7 mouse cellular contexts compared by ENCODE assay signal in the genomic region with DNA sequence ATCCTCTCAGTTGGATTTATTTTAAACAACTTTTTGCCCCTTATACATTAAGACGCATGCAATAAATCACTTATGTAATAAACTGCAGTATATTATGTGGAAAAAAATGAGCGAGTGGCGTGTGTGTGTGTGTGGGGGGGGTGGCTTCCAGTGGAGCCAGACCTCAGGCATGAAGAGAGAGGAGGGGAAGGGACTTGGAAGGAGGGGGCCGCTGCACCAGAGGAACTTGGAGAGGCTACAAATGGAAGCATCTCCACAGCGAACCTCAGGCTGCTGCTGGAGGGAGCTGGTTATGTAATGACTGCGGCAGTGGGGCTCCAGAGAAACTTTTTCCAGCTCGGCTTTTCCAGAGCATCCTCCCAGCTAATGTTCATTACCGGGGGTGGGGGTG.
A peak's percentile ranks its signal among the peaks of the same experiment; 100 is the strongest.
DNase-seq lines count a peak whose midpoint lies in the region; ATAC-seq lines count a peak whose summit lies in the region.

No protein-coding gene starts in this region.

- no peaks in the 10 kb centered on the region for H3K36me3 ChIP-seq in lung, embryonic 15.5 days
- no peaks in the 10 kb centered on the region for H3K36me3 ChIP-seq in embryonic facial prominence, embryonic 13.5 days
- no peaks in the 10 kb centered on the region for H3K36me3 ChIP-seq in hindbrain, embryonic 14.5 days (replicated peaks; ENCODE audit: control insufficient read depth, insufficient read depth)
- no peaks in the 10 kb centered on the region for H3K36me3 ChIP-seq in midbrain, embryonic 13.5 days

- H3K9ac ChIP-seq in lung, embryonic 15.5 days, result no peak overlapping the region
- peak overlapping the region; percentile 44; the same call in 1 of the 2 replicates for H3K9ac ChIP-seq in embryonic facial prominence, embryonic 13.5 days
- H3K9ac ChIP-seq in hindbrain, embryonic 14.5 days, result no peak overlapping the region
- H3K9ac ChIP-seq in midbrain, embryonic 13.5 days (replicated peaks), result no peak overlapping the region

- peaks cover 42% of the 10 kb centered on the region for H3K4me1 ChIP-seq in lung, embryonic 15.5 days
- peaks cover 52% of the 10 kb centered on the region for H3K4me1 ChIP-seq in embryonic facial prominence, embryonic 13.5 days
- peaks cover 26% of the 10 kb centered on the region for H3K4me1 ChIP-seq in hindbrain, embryonic 14.5 days (replicated peaks; ENCODE audit: control insufficient read depth, insufficient read depth, low read length)
- peaks cover 38% of the 10 kb centered on the region for H3K4me1 ChIP-seq in midbrain, embryonic 13.5 days (replicated peaks)

- H3K9me3 ChIP-seq in lung, embryonic 15.5 days, result no peaks in the 10 kb centered on the region
- no peaks in the 10 kb centered on the region for H3K9me3 ChIP-seq in embryonic facial prominence, embryonic 13.5 days
- H3K9me3 ChIP-seq in hindbrain, embryonic 14.5 days (ENCODE audit: control insufficient read depth, low read length), result no peaks in the 10 kb centered on the region
- no peaks in the 10 kb centered on the region for H3K9me3 ChIP-seq in midbrain, embryonic 13.5 days

- 4% methylated on average over 8 of the region's 8 CpGs for WGBS in lung, embryonic 15.5 days
- WGBS in embryonic facial prominence, embryonic 13.5 days, result 4% methylated on average over 8 of the region's 8 CpGs
- 1% methylated on average over 8 of the region's 8 CpGs for WGBS in hindbrain, embryonic 14.5 days
- WGBS in midbrain, embryonic 13.5 days, result 2% methylated on average over 8 of the region's 8 CpGs

- peak overlapping the region; percentile 79 for H3K27ac ChIP-seq in lung, embryonic 15.5 days
- H3K27ac ChIP-seq in embryonic facial prominence, embryonic 13.5 days, result peak overlapping the region; percentile 81
- H3K27ac ChIP-seq in hindbrain, embryonic 14.5 days, result no peak overlapping the region
- peak overlapping the region; percentile 35 for H3K27ac ChIP-seq in midbrain, embryonic 13.5 days

- H3K4me2 ChIP-seq in lung, embryonic 15.5 days, result peak overlapping the region; percentile 67
- H3K4me2 ChIP-seq in embryonic facial prominence, embryonic 13.5 days, result peak overlapping the region; percentile 61
- peak overlapping the region; percentile 54 for H3K4me2 ChIP-seq in hindbrain, embryonic 14.5 days (replicated peaks)
- H3K4me2 ChIP-seq in midbrain, embryonic 13.5 days (replicated peaks), result peak overlapping the region; percentile 53

- peak overlapping the region; percentile 39 for H3K4me3 ChIP-seq in lung, embryonic 15.5 days
- H3K4me3 ChIP-seq in embryonic facial prominence, embryonic 13.5 days, result peak overlapping the region; percentile 34
- H3K4me3 ChIP-seq in hindbrain, embryonic 14.5 days (replicated peaks; ENCODE audit: low read length), result 0 out of 2 replicates have a peak overlapping the region, but pooled peaks have one; percentile 18
- H3K4me3 ChIP-seq in midbrain, embryonic 13.5 days (replicated peaks), result peak overlapping the region; percentile 18

- DNase-seq in lung, postnatal 36 days, result no peak
- DNase-seq in hindbrain, embryonic 14.5 days (ENCODE audit: low spot score), result no peak
- no peak for DNase-seq in layer of hippocampus, adult 9-11 months
- no peak for DNase-seq in right cerebral cortex, postnatal 14 days

- ATAC-seq in lung, embryonic 15.5 days (ENCODE audit: borderline replicate concordance, extremely low read depth, low FRiP score, low TSS enrichment), result no peak
- ATAC-seq in embryonic facial prominence, embryonic 13.5 days (ENCODE audit: insufficient number of reproducible peaks, insufficient read depth, low FRiP score, low TSS enrichment, low read depth), result no peak
- no peak; the same call in 1 of the 2 replicates for ATAC-seq in hindbrain, embryonic 14.5 days (ENCODE audit: low FRiP score)
- ATAC-seq in midbrain, embryonic 13.5 days, result peak; percentile 46

- peaks cover 4% of the 10 kb centered on the region for H3K27me3 ChIP-seq in lung, embryonic 15.5 days
- peaks cover 14% of the 10 kb centered on the region for H3K27me3 ChIP-seq in embryonic facial prominence, embryonic 13.5 days
- H3K27me3 ChIP-seq in hindbrain, embryonic 14.5 days (ENCODE audit: control insufficient read depth, insufficient read depth, low read length), result no peaks in the 10 kb centered on the region
- H3K27me3 ChIP-seq in midbrain, embryonic 13.5 days, result peaks cover 39% of the 10 kb centered on the region
